Mouse (Mus musculus) G1E (cell line): Measurements from ENCODE around the gene Adgra1. TPM values are rescaled to one million over a fixed set of nuclear protein-coding genes. Genes with fewer than 3 reads are reported as not detected.

Experiments
- ATAC-seq: 2 replicates; pipeline ENCODE4 v1.8.0; 2016; ENCODE audit warnings: mild to moderate bottlenecking; ENCODE audit not compliant: insufficient number of reproducible peaks, poor library complexity, low FRiP score, severe bottlenecking; ENCODE audit errors: extremely low read depth
- DNase-seq: peaks from one replicate; pipeline ENCODE4 v3.0.0; 2012; ENCODE audit warnings: low spot score
- H3K27me3 ChIP-seq: 2 replicates; pipeline ENCODE4 v1.6.1; 2012; ENCODE audit warnings: mild to moderate bottlenecking, low read length, inconsistent platforms; ENCODE audit not compliant: insufficient read depth
- H3K36me3 ChIP-seq: replicated peaks from 2 replicates; pipeline ENCODE3; 2012; ENCODE audit warnings: mild to moderate bottlenecking, inconsistent platforms
- H3K4me1 ChIP-seq: 2 replicates; pipeline ENCODE4 v1.6.1; 2012; ENCODE audit warnings: low read depth, low read length, inconsistent platforms, mixed read lengths; ENCODE audit not compliant: insufficient read depth
- H3K4me3 ChIP-seq: 2 replicates; pipeline ENCODE4 v1.5.1; 2012; ENCODE audit warnings: low read depth, mild to moderate bottlenecking, inconsistent platforms, low read length, moderate library complexity, mixed read lengths
- H3K9me3 ChIP-seq: replicated peaks from 2 replicates; pipeline ENCODE4 v1.6.1; 2012; ENCODE audit warnings: inconsistent platforms
- CTCF ChIP-seq: IDR thresholded peaks from 2 replicates; pipeline ENCODE4 v1.5.1; 2012; ENCODE audit warnings: low read depth, low read length, inconsistent platforms, mixed read lengths
- GATA1 ChIP-seq: IDR thresholded peaks from 2 replicates; pipeline ENCODE4 v1.6.1; 2012; ENCODE audit warnings: borderline replicate concordance, low read length, inconsistent platforms, mixed read lengths
- GATA2 ChIP-seq: IDR thresholded peaks from 2 replicates; pipeline ENCODE4 v1.6.1; 2012; ENCODE audit warnings: low read depth, low read length, inconsistent platforms, borderline replicate concordance
- POLR2AphosphoS5 ChIP-seq: IDR thresholded peaks from 2 replicates; pipeline ENCODE4 v1.6.1; 2012; ENCODE audit warnings: low read depth, low read length, inconsistent platforms; ENCODE audit not compliant: insufficient replicate concordance
- TAL1 ChIP-seq: conservative IDR thresholded peaks from 2 replicates; pipeline ENCODE4 v1.6.1; 2012; ENCODE audit warnings: low read depth, low read length, inconsistent platforms, mixed read lengths
- polyA plus RNA-seq: library from polyadenylated mRNA; stranded (reverse); fragments of >175 nt; gene quantifications from 2 replicates; pipeline ENCODE4 v1.2.3, GENCODE M21; 2012
- total RNA-seq, 2 experiments: library from RNA; stranded (forward) in 1 of 2; stranded (reverse) in 1 of 2; fragments of 200-1000 nt in 1 of 2; fragments of >200 nt in 1 of 2; fragmentation: Nextera tagmentation in 1 of 2; gene quantifications; 2 replicates each; pipeline ENCODE4 v1.2.3; 2014 to 2017

Adgra1 gene
- total and polyA plus RNA-seq, 3 experiments, result 0.16 TPM; not detected in 2

DNA sequence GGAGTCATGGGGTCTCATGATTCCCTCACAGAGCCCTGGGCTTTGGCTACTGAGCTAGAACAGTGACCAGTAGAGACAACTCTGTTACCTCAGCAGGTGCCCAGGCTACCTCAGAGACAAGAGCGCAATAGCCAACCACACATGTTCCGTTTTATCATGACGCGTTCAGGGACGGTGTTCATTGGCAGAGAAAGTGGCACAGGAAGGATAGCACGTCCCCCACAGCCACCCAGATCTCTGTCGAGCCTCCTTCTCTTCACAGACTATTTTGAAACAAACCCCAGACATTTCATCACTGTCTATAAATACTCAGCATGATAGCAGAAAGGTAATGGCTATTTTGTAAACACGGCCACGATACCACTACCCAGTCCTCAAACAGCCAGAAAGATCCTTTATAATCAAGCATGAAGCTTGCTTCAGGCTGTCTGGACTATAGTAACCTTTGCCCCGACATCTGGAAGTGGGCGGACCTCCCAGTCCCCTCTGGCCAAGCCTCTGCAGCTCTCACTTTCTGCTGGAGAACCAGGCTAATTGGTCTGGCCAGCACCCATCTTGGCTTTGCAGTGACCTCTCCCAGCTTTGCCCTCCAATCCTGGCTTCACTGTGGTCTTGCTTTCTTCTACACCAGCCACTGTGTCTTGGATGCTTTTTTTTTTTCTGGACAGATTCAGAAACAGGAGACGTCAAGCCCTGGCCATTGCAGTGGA lies 11.5 kb upstream of the Adgra1 start:
- DNase-seq, result no peak
- Histone ChIP-seq H3K4me1 (no peaks in the 10 kb centered on the region), H3K36me3 (no peaks in the 10 kb centered on the region), H3K27me3 (no peaks in the 10 kb centered on the region), H3K4me3 (no peak overlapping the region), H3K9me3 (peaks cover 45% of the 10 kb centered on the region)
- no peak for ATAC-seq
- TF ChIP-seq TAL1 (no peak), POLR2AphosphoS5 (no peak), GATA2 (no peak), GATA1 (no peak), CTCF (no peak)

DNA sequence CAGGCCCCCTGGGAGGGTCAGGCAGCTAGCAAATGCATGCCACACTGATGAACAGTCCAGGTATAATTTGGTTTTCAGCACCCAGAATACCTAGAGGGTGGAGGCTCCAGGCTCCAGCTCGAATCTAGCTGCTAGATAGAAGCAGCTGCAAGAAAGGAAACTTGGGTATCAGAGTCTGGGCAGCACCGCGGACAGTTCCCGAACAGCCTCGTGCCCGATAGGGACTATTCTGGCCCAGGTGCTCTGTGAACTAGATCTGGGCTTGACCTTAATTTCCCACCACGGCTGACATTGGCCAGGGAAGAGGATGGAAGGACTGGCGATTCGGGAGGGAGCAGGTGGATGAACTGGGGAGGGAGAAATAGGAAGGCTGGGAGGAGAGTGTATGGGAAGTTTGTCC lies 6.3 kb upstream of the Adgra1 start:
- Histone ChIP-seq H3K9me3 (peaks cover 53% of the 10 kb centered on the region), H3K4me3 (no peak overlapping the region), H3K36me3 (no peaks in the 10 kb centered on the region), H3K4me1 (no peaks in the 10 kb centered on the region), H3K27me3 (no peaks in the 10 kb centered on the region)
- TF ChIP-seq TAL1 (no peak), GATA1 (no peak), POLR2AphosphoS5 (no peak), GATA2 (no peak), CTCF (no peak)
- DNase-seq (no peak), ATAC-seq (no peak)

DNA sequence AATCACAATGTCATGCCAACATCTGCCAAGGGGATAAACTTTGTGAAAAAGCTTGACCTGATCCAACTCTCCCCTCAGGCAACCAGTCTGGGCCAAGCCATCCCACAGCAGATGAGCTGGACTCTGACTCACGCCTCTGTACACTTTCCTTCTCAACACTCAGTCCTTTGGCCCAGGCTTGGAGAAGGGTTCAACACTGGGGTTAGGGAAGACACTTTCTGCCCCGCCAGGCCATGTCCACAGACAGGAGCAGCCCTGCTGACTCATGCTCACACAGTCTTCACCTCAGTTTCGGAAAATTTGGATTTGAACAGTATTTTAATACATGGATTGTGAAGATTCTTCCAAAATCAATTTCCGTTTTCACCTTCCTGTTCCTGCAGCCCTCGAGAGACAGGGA lies 442 bp upstream of the Adgra1 start:
- Histone ChIP-seq H3K4me3 (no peak overlapping the region), H3K36me3 (no peaks in the 10 kb centered on the region), H3K4me1 (no peaks in the 10 kb centered on the region), H3K27me3 (no peaks in the 10 kb centered on the region; the same call in 1 of the 2 replicates), H3K9me3 (peaks cover 59% of the 10 kb centered on the region)
- ATAC-seq, result no peak
- DNase-seq, result no peak
- no peak for TF ChIP-seq TAL1
- no peak for TF ChIP-seq GATA2
- no peak for TF ChIP-seq CTCF
- no peak for TF ChIP-seq POLR2AphosphoS5
- no peak for TF ChIP-seq GATA1

DNA sequence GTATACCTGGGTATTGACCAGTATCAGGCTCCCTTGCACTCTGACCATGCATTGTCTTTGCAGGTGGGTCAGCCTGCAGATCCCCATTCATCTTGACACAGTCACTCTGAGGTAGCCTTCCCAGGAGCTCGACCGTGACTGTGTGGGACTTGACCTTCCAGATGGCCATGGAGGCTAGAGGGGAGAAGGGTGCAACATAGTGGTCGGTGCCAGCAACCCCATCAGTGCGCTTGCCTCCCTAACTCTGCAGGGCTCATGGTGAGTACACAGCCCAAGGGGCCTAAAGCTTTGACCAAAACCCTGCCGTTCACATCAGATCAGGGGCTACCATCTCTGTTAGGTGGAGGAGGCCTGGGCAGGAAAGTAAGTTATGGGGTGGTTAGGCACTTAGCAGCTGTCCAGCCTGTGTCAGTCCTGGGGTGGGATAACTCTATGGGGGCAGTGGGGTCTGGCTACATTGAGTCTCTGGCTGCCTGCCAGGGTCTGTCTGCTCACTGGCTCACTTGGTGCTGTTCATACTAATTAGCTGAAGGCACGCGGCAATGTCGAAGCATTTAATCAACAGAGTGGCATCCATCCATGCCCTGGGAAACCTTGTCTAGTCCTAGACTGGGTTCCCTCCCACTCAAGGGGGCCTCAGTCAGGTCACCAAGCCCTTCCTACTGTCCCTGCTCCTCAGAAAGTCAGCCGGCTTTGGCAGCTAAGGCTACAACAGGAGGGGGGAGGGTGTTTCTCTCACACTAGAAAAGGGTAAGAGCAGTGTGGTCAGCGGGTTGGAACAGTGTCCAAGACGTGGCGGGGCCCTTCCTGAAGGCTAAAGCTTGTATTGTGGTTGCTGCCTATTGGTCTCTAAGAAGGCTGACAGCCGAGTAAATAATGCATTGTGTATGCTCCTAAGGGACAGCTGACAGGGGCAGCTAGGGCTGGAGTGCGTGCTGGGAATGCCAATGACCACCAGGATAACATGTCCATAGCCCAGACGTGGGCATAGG lies 1.5 kb downstream of the Adgra1 start:
- TF ChIP-seq CTCF (no peak), GATA2 (no peak), TAL1 (no peak), GATA1 (no peak)
- Histone ChIP-seq H3K4me3 (no peak overlapping the region), H3K27me3 (no peaks in the 10 kb centered on the region; the same call in 1 of the 2 replicates)

DNA sequence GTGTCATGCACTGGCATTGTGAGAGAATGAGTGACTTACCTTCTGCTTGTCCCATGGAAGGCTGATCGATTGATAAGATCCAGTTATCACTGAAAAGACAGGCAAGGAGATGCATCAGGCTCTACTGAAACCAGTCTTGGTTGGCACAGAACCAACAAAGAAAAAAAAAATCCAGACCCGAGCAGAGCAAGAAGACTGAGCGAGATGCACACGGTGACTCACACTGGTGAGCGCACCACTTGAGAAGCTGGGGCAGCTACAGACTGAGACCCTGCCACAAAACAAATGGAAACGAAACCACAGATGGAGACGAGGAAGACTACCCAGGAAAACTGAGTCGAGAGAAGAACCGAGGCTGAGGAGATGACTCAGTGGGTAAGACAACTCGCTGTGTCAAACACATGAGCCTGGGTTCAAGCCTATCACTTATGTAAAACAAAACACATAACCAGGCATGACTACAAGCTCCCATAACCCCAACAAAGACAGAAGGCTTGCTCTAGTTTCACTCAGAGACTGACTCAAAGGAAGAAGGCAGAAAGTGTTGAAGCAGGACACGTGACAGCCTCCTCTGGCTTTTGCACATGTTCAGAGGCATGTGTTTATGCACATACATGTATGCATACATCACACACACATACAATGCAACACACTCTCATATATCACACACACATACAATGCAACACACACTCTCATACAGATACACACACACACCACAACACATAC lies 6.6 kb downstream of the Adgra1 start:
- Histone ChIP-seq H3K36me3 (no peaks in the 10 kb centered on the region), H3K27me3 (no peaks in the 10 kb centered on the region), H3K4me1 (no peaks in the 10 kb centered on the region), H3K9me3 (peaks cover 60% of the 10 kb centered on the region), H3K4me3 (no peak overlapping the region)
- TF ChIP-seq TAL1, result no peak
- TF ChIP-seq GATA2, result no peak
- no peak for TF ChIP-seq CTCF
- no peak for TF ChIP-seq POLR2AphosphoS5
- TF ChIP-seq GATA1, result no peak
- DNase-seq, result no peak
- ATAC-seq, result no peak

More for the DNA sequence above, 1.5 kb downstream of the Adgra1 start:
- H3K4me1 ChIP-seq, result no peaks in the 10 kb centered on the region
- ATAC-seq (no peak), DNase-seq (no peak)
- H3K36me3 ChIP-seq, result no peaks in the 10 kb centered on the region
- peaks cover 62% of the 10 kb centered on the region for H3K9me3 ChIP-seq

DNA sequence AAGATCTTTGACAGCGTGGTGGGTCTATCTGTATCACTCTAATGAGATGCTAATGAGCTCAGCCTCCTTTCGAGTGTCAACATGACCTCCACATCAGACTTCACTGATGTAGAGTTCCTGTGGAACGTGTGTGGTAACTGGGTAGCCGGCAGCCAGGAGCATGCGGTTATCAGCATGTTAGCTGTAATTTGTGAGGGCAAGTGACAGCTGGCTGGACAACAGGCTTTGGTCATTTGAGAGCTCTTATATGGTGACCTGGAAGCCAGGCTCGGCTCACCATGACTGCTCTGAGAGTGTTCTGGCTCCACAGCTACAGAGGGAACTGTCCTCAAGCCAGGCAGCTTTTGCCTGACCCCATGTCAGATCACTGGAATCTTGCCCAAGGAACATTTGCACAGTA lies 8.4 kb downstream of the Adgra1 start:
- no peaks in the 10 kb centered on the region for H3K36me3 ChIP-seq

More for the DNA sequence above, 8.4 kb downstream of the Adgra1 start:
- no peak overlapping the region for H3K4me3 ChIP-seq
- H3K4me1 ChIP-seq, result no peaks in the 10 kb centered on the region
- DNase-seq (no peak), ATAC-seq (no peak)
- no peaks in the 10 kb centered on the region for H3K27me3 ChIP-seq
- TF ChIP-seq GATA1 (no peak), TAL1 (no peak), GATA2 (no peak), POLR2AphosphoS5 (no peak), CTCF (no peak)
- peaks cover 44% of the 10 kb centered on the region for H3K9me3 ChIP-seq
